Mouse (Mus musculus): ENCODE results near the gene Atl3.

DNA sequence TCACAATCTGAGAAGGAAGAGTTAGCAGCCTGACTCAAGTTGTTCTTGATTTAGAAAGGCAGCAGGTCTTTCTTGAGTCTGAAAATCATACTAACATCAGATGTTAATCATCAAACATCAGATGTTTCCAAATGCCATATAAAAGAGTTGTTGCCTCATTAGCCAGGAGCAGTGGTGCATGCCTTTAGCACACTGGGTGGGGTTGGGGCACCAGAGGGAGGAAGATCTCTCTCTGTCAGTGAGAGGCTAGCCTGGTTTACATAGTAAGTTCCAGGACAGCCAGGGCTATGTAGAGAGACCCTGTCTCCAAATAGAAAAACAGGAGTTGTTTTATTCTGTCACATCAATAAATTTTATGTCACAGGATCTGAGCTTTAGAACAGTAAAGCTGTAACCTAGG is 34.9 kb upstream of the Atl3 start:
- no peak for TF ChIP-seq CTCF (IDR thresholded peaks at IDR 0.05; ENCODE audit: borderline replicate concordance, control insufficient read depth, extremely low read depth, insufficient read depth, low read length, poor library complexity)
- TF ChIP-seq POLR2A (IDR thresholded peaks at IDR 0.05; ENCODE audit: control insufficient read depth, extremely low read depth, insufficient read depth, low read length, poor library complexity) = no peak
